Mouse (Mus musculus) kidney, postnatal 0 days (tissue): ENCODE measurements around the gene Ruvbl2. TPM values are rescaled to one million over a fixed set of nuclear protein-coding genes. Genes with fewer than 3 reads are reported as not detected.

ENCODE experiments used
- ATAC-seq: fragments of 200-750 bp; cut with Nextera tagmentation; replicated peaks from 2 replicates; pipeline ENCODE4 v1.8.0; 2017; ENCODE audit warnings: low read depth, moderate number of reproducible peaks, moderate TSS enrichment, moderate library complexity; ENCODE audit not compliant: low FRiP score
- DNase-seq: peaks from one replicate; pipeline ENCODE4 v3.0.0-alpha.2; 2016; ENCODE audit warnings: low spot score
- H3K27ac ChIP-seq: fragments of 300-500 bp; sonication (generic); 2 replicates; pipeline ENCODE4 v1.5.1; 2014; ENCODE audit warnings: mild to moderate bottlenecking
- H3K27me3 ChIP-seq: fragments of 300-500 bp; sonication (generic); 2 replicates; pipeline ENCODE4 v1.6.1; 2014; ENCODE audit warnings: low read length, mixed read lengths; ENCODE audit not compliant: insufficient read depth
- H3K36me3 ChIP-seq: fragments of 300-500 bp; sonication (generic); 2 replicates; pipeline ENCODE4 v1.6.1; 2014; ENCODE audit warnings: low read length, mixed read lengths; ENCODE audit not compliant: insufficient read depth
- H3K4me1 ChIP-seq: fragments of 300-500 bp; sonication (generic); replicated peaks from 2 replicates; pipeline ENCODE4 v1.6.1; 2014; ENCODE audit warnings: antibody characterized with exemption, low read length, mixed read lengths; ENCODE audit not compliant: insufficient read depth
- H3K4me2 ChIP-seq: fragments of 300-500 bp; sonication (generic); 2 replicates; pipeline ENCODE4 v1.6.1; 2014; ENCODE audit warnings: mild to moderate bottlenecking, low read length, moderate library complexity, mixed read lengths
- H3K4me3 ChIP-seq: fragments of 300-500 bp; sonication (generic); replicated peaks from 2 replicates; pipeline ENCODE4 v1.5.1; 2014; ENCODE audit warnings: low read depth, low read length
- H3K9ac ChIP-seq: fragments of 300-500 bp; sonication (generic); 2 replicates; pipeline ENCODE4 v1.6.1; 2014; ENCODE audit warnings: low read depth, low read length
- H3K9me3 ChIP-seq: fragments of 300-500 bp; sonication (generic); replicated peaks from 2 replicates; pipeline ENCODE4 v1.6.1; 2016; ENCODE audit warnings: low read length, inconsistent platforms, mixed read lengths
- CTCF ChIP-seq: IDR thresholded peaks from 2 replicates; pipeline ENCODE4 v1.5.1; 2016; ENCODE audit warnings: antibody characterized with exemption, low read depth, mild to moderate bottlenecking, moderate library complexity
- WGBS: fragments of 180-500 bp; shearing (Covaris S2); extraction: QIAGEN DNeasy Blood & Tissue Kit; methylation state at CpG from one replicate; pipeline ENCODE4 v1.1.7; 2014; 5-methylcytosine and 5-hydroxymethylcytosine counted together
- polyA plus RNA-seq: library from polyadenylated mRNA; unstranded; fragments of >200 nt; fragmentation: Nextera tagmentation; extraction: Ambion mirVana; gene quantifications from 2 replicates; pipeline ENCODE4 v1.2.1, GENCODE M21; 2015

Gene Ruvbl2
- polyA plus RNA-seq, 1 experiment from 2014 or later, result 94.6 TPM

DNA sequence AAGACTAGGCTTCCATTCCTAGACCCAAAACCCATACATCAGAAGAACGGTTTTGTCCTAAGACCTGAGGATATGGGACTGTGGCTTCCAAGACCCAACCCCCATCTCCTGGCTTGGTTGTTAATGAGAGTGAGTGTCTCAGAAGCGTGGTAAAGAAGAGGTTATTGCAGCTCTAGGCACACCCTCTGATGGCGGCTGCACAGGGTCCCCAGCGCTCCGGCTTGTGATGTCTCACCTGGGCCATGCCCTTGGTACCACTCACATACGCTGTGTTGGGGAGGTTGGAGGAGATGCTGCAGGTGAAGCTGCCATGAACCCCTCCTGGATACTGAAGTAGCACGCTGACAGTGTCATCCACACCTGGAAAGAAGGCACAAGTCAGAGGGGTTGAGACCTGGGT, 40.9 kb upstream of the Ruvbl2 start:
- H3K36me3 ChIP-seq, result no peaks in the 10 kb centered on the region
- 95% methylated on average over 7 of the region's 7 CpGs for WGBS
- H3K9ac ChIP-seq, result no peak overlapping the region
- no peak overlapping the region for H3K4me2 ChIP-seq
- no peak overlapping the region for H3K27ac ChIP-seq
- no peak for TF ChIP-seq CTCF
- no peaks in the 10 kb centered on the region for H3K4me1 ChIP-seq
- H3K4me3 ChIP-seq, result no peak overlapping the region
- H3K27me3 ChIP-seq, result no peaks in the 10 kb centered on the region
- no peaks in the 10 kb centered on the region for H3K9me3 ChIP-seq
- no peak for ATAC-seq
- DNase-seq, result no peak

DNA sequence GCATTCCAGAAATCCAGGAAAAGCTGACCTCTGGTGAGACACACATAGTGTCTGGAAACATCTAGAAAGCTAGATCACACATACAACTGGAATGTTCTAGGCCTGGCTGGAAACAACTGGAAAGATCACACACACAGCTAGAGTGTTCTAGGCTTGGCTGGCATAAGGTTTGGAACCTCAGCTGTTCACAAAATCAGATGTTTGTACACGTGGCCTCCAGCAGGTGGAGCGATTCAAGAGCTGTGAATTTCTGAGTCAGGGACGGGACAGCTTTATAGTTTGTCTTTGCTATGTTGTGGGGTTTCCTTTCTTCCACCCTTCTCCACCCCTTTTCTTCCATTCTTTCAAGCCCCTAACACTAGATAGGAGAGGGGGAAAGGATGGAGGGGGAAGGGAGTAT, 39.1 kb upstream of the Ruvbl2 start:
- DNase-seq, result peak; percentile 83
- no peaks in the 10 kb centered on the region for H3K9me3 ChIP-seq
- H3K36me3 ChIP-seq, result no peaks in the 10 kb centered on the region
- peak; percentile 90 for TF ChIP-seq CTCF
- H3K4me1 ChIP-seq, result no peaks in the 10 kb centered on the region
- H3K9ac ChIP-seq, result no peak overlapping the region
- H3K4me3 ChIP-seq, result no peak overlapping the region
- no peak overlapping the region; the same call in 1 of the 2 replicates for H3K4me2 ChIP-seq
- 5% methylated on average over 3 of the region's 3 CpGs for WGBS
- no peak overlapping the region; the same call in 1 of the 2 replicates for H3K27ac ChIP-seq
- no peaks in the 10 kb centered on the region for H3K27me3 ChIP-seq
- no peak; the same call in 1 of the 2 replicates for ATAC-seq

DNA sequence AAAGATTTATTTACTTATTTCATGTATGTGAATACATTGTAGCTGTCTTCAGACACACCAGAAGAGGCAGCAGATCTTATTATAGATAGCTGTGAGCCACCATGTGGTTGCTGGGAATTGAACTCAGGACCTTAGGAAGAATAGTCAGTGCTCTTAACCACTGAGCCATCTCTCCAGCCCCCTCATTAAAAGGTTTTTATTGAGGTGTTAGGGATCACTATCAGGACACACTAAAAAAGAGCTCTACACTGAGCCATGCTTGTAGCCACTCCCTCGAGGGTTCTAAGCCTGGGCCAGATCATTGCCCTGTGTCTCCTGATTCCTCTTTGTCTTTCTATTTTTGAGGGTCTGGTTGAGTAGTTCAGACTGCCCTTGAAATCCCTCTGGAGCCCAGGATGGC, 38.6 kb upstream of the Ruvbl2 start:
- no peak for DNase-seq
- no peak overlapping the region for H3K9ac ChIP-seq
- no peak overlapping the region for H3K4me2 ChIP-seq
- H3K27me3 ChIP-seq, result no peaks in the 10 kb centered on the region
- no peak overlapping the region for H3K27ac ChIP-seq
- H3K4me3 ChIP-seq, result no peak overlapping the region
- no peak for TF ChIP-seq CTCF
- H3K4me1 ChIP-seq, result no peaks in the 10 kb centered on the region
- no peaks in the 10 kb centered on the region for H3K9me3 ChIP-seq
- 24% methylated on average over 1 of the region's 1 CpGs for WGBS
- no peaks in the 10 kb centered on the region for H3K36me3 ChIP-seq
- ATAC-seq, result no peak

GRCm38 (mm10) chr7:45475291-45475969, 37.5 kb upstream of the Ruvbl2 start:
- H3K4me3 ChIP-seq, result 0 out of 2 replicates have a peak overlapping the region, but pooled peaks have one; percentile 21
- peak overlapping the region; percentile 41; the same call in 1 of the 2 replicates for H3K9ac ChIP-seq
- TF ChIP-seq CTCF, result no peak
- H3K36me3 ChIP-seq, result no peaks in the 10 kb centered on the region
- H3K27ac ChIP-seq, result no peak overlapping the region
- H3K4me2 ChIP-seq, result peak overlapping the region; percentile 49
- 67% methylated on average over 16 of the region's 16 CpGs for WGBS
- H3K4me1 ChIP-seq, result no peaks in the 10 kb centered on the region
- no peaks in the 10 kb centered on the region for H3K27me3 ChIP-seq
- no peaks in the 10 kb centered on the region for H3K9me3 ChIP-seq
- ATAC-seq (no peak), DNase-seq (peak; percentile 71)

DNA sequence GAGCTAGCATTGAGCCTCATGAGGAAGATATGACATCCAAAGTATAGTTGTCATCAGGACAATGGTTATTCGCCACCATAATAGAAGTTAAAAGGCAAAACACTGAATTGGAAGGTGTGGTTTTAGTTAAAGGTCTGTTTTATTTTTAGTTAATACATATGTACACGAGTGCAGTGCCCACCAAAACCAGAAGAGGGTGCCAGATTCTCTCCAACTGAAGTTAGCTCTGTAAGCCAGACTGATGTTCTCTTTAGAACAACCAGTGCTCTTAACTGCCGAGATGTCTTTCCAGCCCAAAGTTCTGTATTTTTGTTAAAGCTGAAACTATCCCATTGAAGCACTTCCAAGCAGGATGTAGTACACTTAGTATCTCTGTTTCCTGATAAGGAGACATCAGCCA, 33.0 kb upstream of the Ruvbl2 start:
- peak; percentile 90 for DNase-seq
- WGBS, result 5% methylated on average over 3 of the region's 3 CpGs

GRCm38 (mm10) chr7:45467090-45467670, 29.3 kb upstream of the Ruvbl2 start:
- DNase-seq (no peak), ATAC-seq (no peak)
- no peak for TF ChIP-seq CTCF
- no peaks in the 10 kb centered on the region for H3K9me3 ChIP-seq
- no peak overlapping the region for H3K9ac ChIP-seq
- H3K27me3 ChIP-seq, result no peaks in the 10 kb centered on the region
- WGBS, result 38% methylated on average over 7 of the region's 7 CpGs
- H3K4me1 ChIP-seq, result peaks cover 7% of the 10 kb centered on the region; the same call in 1 of the 2 replicates
- peaks cover 7% of the 10 kb centered on the region; the same call in 1 of the 2 replicates for H3K36me3 ChIP-seq
- H3K27ac ChIP-seq, result no peak overlapping the region
- peak overlapping the region; percentile 90 for H3K4me2 ChIP-seq
- H3K4me3 ChIP-seq, result peak overlapping the region; percentile 78

More for the DNA sequence above, 33.0 kb upstream of the Ruvbl2 start:
- H3K4me1 ChIP-seq, result peaks cover 2% of the 10 kb centered on the region; the same call in 1 of the 2 replicates
- no peak overlapping the region for H3K9ac ChIP-seq
- H3K9me3 ChIP-seq, result no peaks in the 10 kb centered on the region
- no peaks in the 10 kb centered on the region for H3K36me3 ChIP-seq
- no peak overlapping the region for H3K27ac ChIP-seq
- peak; percentile 88 for TF ChIP-seq CTCF
- H3K4me2 ChIP-seq, result no peak overlapping the region
- no peak overlapping the region for H3K4me3 ChIP-seq
- ATAC-seq, result no peak
- no peaks in the 10 kb centered on the region for H3K27me3 ChIP-seq
